Mouse (Mus musculus): Measurements from ENCODE around the gene 2300009A05Rik.

Gene 2300009A05Rik

GRCm38 (mm10) chr9:63398611-63399462, at the start of gene 2300009A05Rik:
2300009A05Rik (minus strand) TSS chr9:63399246.
- peak; percentile 97 for DNase-seq (ENCODE audit: low spot score)

- no peak for DNase-seq (ENCODE audit: low spot score)
These were observed 44.6 kb upstream of the 2300009A05Rik start for GRCm38 (mm10) chr9:63443695-63444094.

- no peak for DNase-seq (ENCODE audit: low spot score)
These were observed 31.6 kb upstream of the 2300009A05Rik start for GRCm38 (mm10) chr9:63430652-63431051.

- DNase-seq (ENCODE audit: low spot score): no peak
These were observed 22.2 kb upstream of the 2300009A05Rik start for GRCm38 (mm10) chr9:63421096-63421736.

GRCm38 (mm10) chr9:63420396-63420795, 21.4 kb upstream of the 2300009A05Rik start:
- no peak for DNase-seq (ENCODE audit: low spot score)

- no peak for DNase-seq (ENCODE audit: low spot score)
These were observed 1.1 kb upstream of the 2300009A05Rik start for GRCm38 (mm10) chr9:63400176-63400575.

GRCm38 (mm10) chr9:63399463-63399815, 393 bp upstream of the 2300009A05Rik start:
- no peak for DNase-seq (ENCODE audit: low spot score)

- no peak for DNase-seq (ENCODE audit: low spot score)
These were observed 3.4 kb downstream of the 2300009A05Rik start for GRCm38 (mm10) chr9:63395612-63396011.

GRCm38 (mm10) chr9:63391307-63391706, 7.7 kb downstream of the 2300009A05Rik start:
- no peak for DNase-seq (ENCODE audit: low spot score)

- no peak for DNase-seq (ENCODE audit: low spot score)
These were observed 16.3 kb downstream of the 2300009A05Rik start for GRCm38 (mm10) chr9:63382761-63383160.

GRCm38 (mm10) chr9:63380326-63380725, 18.7 kb downstream of the 2300009A05Rik start:
- DNase-seq (ENCODE audit: low spot score): no peak

GRCm38 (mm10) chr9:63378174-63378573, 20.9 kb downstream of the 2300009A05Rik start:
- DNase-seq (ENCODE audit: low spot score): no peak

GRCm38 (mm10) chr9:63377270-63378142, 21.5 kb downstream of the 2300009A05Rik start, which contains the start of gene Map2k5:
Map2k5 (minus strand) TSS chr9:63377902.
- peak; percentile 92 for DNase-seq (ENCODE audit: low spot score)

GRCm38 (mm10) chr9:63373315-63373714, 25.7 kb downstream of the 2300009A05Rik start:
- DNase-seq (ENCODE audit: low spot score): no peak

GRCm38 (mm10) chr9:63372541-63372940, 26.5 kb downstream of the 2300009A05Rik start:
- no peak for DNase-seq (ENCODE audit: low spot score)

GRCm38 (mm10) chr9:63360410-63360809, 38.6 kb downstream of the 2300009A05Rik start:
- DNase-seq (ENCODE audit: low spot score): no peak

- DNase-seq (ENCODE audit: low spot score): no peak
These were observed 40.0 kb downstream of the 2300009A05Rik start for GRCm38 (mm10) chr9:63359016-63359415.

GRCm38 (mm10) chr9:63356721-63357120, 42.3 kb downstream of the 2300009A05Rik start:
- DNase-seq (ENCODE audit: low spot score): no peak

GRCm38 (mm10) chr9:63356278-63356677, 42.8 kb downstream of the 2300009A05Rik start:
- DNase-seq (ENCODE audit: low spot score): no peak

GRCm38 (mm10) chr9:63354168-63354567, 44.9 kb downstream of the 2300009A05Rik start:
- no peak for DNase-seq (ENCODE audit: low spot score)

- DNase-seq (ENCODE audit: low spot score): no peak
These were observed 49.0 kb downstream of the 2300009A05Rik start for GRCm38 (mm10) chr9:63350030-63350429.

GRCm38 (mm10) chr9:63349241-63349640, 49.8 kb downstream of the 2300009A05Rik start:
- no peak for DNase-seq (ENCODE audit: low spot score)

Measured in testis, postnatal 10 days (tissue).